Mouse (Mus musculus) MEL-GATA-1-ER (cell line): ENCODE data around the gene Chchd6.

Experiments
- DNase-seq: peaks from one replicate; pipeline ENCODE4 v3.0.0-alpha.2; 2012; ENCODE audit warnings: low read depth; ENCODE audit errors: extremely low read depth

Chchd6 gene

DNA sequence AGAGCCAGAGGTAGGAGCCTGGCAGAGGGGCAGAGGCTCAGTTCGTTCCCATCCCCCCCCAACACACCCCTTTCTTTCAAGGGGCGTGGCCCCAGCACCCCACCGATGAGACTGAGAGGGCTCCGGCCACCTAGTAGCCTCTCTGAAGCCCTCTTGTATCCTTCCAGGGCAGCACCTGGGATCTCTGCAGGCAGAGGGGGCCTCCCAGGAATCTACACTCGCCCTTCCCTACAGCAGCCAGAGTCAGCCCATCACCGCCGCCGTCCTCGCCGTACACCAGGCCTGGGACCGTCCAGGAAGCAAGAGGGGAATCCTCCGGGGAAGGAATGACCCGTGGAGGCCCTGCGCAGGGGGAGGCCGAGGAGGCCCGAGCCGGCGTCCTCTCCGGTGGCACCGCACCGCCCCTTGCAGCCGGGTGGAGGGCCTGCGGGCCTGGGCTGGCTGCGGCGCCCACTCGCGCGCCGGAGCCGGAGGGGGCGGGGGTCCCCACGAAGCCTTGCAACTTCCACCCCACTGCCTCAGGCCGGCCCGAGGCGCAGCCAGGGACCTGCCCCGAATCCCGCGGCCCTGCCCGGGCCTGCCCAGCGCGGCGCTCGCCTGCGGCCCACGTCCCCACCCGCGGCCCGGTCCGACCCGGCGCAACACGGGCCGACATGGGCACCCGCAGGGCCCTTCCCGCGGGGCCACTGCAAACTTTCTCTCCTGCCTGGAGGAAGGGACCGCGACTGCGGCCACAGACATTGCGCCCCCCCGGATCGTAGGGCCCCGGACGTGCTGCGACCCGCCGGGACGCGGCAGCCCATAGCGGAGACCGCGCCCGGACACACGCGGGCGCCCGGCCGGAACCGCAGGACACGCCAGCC, 233.8 kb downstream of the Chchd6 start:
- DNase-seq, result no peak

DNA sequence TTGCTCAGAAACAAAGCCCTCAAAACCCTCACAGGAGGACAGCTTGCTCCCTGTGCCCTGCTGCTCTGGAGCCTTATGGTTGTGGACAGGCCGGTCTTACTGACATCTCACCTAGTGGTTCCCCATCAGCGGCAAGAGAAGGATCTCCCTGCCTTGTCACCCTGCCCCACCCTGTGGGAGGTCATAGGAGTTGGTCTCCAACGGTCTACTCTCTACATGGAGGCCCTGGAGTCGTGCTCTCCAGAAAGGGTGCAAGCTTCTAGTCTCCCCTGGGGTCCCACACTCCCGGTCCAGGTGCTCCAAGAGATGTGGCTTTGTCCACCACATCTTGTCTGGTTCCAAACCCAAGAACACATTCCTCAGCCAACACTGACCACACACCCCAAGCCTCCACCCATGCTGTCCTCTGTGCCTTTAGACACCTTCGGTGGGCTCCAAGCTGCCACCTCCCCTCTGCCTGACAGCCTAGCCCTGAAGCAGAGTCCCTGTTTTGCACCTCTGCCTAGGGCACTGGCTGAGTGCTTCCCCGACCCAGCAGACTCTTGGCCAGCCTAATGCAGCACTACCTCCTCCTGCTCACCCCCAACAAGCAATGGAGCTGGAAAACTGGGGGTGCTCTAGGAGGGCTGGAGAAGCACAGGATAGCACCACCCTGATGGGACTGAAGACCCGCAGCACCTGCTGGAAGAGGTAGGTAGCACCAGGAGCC, 234.6 kb downstream of the Chchd6 start:
- DNase-seq, result no peak

DNA sequence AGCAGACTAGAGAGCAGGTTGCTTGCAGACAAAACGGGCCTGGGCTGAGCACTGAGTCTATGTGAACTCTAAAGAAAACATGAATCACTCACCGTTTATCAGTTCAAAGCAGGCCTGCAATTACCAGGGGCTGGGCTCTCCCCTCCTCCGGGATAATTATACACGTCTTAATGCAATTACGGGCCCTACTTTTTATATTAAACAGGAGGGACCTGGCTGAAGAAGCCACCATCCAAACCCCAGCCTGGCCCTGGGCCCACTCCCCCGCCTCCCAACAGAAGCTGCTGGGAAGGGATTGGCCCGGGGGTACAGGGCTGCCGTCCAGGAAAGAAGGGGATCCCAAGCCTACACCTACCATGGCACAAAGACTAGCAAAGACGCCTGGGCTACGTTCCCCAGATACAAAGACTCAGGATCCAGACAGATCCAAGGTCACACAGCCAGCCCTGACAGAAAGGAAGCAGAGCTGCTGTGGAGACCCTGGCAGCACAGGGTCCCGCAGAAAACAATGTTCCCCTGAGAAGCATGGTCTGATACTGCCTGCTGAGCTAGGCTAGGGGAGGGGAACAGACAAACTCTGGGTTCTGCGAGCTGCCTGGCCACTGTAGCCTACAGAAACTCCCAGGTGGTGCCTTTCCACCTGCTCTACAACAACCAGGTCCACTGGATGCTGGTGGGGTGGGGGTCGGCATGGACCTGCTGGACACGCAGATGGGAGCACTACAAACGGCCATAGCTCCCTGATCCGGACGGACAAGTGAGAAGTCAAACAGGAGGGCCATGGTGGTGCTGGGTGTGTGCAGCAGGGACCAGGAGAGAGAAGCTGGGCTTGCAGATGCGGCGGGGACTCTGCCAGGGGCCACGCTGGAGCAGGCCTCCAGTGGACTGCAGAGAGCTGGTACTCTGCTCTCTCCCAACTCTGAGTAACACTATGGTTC, 235.4 kb downstream of the Chchd6 start:
- no peak for DNase-seq

DNA sequence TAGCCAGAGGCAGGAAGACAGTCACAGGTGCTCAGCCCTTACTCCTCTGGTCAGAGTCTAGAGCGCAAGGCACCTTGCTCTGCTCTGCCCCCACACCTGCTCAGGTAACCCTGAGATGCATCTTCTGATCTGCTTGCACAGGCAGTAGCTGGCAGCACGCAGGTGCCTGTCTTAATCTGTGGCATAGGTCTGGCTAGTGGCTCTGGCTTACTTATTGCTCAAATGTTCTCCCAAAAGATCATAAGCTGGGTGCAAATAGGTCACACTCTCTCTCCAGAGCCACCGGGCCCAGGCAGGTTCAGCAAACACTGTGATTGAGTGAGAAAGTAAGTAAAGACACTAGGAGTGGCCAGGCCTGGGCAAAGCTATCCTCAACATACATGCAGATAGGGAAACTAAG, 236.3 kb downstream of the Chchd6 start:
- no peak for DNase-seq

DNA sequence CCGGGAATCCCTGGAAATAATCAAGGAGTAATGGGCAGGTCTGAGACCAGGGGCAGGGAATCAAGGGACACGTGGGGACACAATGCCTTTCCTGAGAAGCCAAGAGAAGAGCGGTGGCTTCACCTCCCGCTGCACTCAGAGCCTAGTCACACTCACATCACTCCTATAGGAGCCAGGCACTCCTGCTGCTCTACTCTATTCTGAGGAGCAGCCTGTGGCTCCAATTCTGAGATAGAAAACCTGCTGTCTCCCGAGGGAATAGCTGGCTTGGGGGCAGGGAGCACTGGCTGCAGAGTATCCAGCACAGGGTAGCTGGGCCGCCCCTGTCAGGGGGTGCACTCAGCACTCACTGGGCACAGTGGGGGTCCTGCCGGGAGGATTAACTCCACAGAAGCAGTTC, 239.8 kb downstream of the Chchd6 start:
- no peak for DNase-seq

DNA sequence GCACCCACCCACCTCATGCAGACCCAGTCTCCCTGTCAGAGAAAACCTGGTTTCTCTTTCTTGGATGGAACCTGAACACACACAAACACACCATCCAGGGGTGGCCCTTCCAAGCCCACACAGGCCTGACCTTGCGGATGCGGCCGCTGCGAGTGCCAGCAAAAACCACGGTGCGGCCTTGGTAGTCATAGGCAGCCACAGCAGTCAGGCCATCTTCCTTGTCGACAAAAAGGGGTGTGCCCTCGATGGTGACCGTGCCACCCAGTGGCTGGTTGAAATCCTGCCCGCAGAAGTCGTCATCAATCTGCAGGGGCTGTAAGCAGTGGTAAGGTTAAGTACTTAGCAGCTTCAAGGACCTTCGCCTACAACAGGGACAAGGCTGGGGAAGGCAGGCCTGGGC, 240.7 kb downstream of the Chchd6 start:
- DNase-seq, result no peak

DNA sequence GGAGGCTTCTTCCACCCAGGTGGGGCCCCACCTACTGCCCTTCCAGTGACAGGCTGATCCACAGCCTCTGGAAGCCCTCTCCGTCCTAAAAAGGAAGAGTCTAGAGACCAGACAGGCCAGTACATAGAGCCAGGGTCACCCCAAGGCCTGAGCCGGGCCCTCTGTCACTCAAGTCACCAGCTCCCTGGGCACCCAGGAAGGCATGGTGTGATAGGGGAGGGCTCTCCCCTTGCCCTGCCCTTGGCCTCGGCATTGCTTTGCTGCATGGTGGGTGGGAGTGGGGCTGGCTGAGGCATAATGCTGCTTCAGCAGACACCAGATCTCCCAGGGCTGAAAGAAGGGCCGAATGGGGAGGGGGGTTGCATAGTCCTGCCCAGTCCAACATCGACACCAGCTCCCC, 241.4 kb downstream of the Chchd6 start:
- DNase-seq, result no peak

DNA sequence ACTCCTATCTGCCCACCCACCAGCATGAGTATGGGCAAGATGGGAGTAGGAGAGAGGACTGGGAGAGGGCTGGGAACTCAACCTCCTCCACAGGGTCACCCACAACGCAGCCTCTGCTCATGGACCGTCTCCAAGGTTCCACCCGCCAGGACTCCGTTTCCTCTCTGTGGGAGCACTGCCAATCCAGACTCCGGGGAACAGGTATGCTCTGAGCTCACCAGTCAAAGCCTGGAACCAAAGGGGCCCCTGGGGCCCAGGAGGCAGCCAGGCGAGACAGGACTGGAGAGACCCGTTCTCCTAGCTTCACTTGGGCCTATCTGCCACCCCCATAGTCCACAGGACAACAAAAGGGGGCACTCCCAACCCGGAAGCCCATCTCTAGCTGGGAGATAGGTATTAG, 242.4 kb downstream of the Chchd6 start:
- no peak for DNase-seq

DNA sequence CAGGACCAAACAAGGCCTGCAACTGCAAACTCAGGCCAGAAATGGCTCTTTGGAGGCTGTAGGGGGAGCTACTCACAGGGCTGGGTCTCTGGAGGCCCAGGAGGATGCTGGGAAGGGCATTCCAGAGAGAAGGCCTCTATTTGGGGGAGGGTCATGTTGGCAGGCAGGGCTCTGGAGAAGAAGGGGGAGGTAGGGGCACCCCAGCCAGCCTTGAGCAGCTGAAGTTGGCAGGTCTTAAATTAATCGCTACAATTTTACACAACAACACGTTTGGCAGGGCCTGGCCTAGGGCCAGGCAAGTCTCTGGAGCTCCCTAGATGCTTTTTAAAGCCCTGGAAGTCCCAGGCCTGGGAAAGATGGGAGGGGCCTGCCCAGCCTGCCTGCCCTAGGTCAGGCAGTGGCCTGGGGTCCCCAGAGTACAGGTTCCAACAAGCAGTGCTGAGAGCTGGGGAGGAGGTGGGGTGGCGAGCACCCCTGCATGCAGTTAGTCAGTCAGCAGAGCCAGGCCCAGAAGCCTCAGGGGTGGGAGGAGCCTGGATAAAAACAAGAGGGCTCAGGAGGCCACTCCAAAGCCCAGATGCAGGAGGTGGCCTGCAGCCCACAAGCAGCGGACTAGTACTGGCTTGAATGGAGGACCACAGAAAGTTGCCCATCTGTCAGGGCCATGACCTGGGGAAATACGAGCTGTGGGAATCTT, 243.9 kb downstream of the Chchd6 start:
- DNase-seq, result no peak

DNA sequence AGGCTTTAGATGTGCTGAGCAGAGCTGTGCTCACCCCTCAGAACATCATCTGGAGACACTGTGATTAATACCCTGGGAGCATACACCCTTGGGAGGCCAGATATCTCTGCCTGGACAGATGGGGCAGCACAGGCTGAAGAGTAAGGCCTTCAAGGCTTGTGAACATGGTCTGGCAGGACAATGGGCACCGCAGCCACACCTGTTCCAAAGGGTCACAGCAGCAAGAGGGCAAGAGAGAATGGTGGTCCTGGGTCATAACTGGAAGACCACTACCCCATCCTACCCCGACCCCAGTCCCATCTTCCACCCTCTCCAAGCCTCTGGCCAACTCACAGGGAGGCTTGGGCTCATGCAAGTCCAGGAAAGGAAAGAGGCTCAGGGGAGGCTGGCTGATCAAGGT, 244.9 kb downstream of the Chchd6 start:
- no peak for DNase-seq

DNA sequence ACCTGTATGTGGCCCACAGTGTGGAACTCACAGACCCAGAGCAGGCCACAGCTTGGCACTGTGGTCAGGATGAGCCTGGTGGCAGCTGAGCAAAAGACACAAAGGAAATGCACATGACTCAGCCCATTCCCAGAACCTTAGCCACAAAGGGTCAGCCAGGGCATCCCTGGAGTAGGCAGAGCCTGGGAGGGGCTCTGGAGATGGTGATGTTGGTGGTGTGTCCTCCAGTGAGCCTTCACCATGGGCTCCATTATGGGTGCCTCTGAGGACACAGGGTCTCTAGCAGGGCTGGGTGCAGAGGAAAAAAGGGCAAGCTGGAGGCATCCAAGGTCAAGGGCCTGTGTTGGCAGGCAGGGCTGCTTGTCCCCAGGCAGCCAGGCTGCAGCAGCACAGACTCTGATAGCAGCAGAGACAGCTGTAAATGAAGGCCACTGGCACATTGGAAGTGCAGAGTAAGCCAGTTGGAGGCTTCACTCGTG, 245.4 kb downstream of the Chchd6 start:
- DNase-seq, result no peak

DNA sequence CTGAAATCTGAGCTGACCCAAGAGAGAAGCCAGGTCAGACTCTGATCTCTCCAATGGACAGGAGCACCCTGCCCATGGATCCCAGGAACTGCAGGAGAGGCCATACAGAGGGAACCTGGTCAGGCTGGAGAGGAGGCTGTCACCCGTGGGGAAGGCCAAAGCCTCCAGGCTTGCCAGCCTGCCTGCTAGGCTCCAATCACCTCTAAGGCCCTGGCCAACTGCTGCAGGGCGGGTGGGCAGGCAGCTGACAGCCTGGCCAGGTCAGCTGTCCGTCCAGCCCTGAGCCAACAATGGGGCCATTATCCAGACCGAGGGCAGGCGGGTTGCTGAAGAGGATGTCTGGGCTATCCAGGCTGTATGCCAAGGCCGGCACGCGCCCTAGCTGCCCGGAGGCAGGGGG, 247.1 kb downstream of the Chchd6 start:
- no peak for DNase-seq

DNA sequence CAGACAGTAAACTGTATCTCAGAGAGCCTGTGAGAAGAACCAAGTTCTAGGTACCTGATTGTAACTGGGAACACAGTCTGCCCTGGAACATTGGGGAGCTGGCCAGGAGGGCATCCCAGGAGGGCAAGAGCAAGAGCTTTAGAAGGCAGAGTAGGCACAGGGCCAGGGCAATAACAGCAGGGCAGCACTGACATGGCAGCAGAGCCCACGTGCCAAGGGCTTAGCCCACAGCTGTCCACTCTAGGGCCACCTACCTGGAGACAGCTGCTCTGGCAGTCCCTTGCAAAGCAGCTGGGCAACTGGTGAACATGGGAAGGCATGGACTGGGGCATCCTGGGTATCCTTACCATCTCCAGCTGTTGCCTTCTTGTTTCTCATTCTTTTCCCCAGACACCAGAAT, 247.7 kb downstream of the Chchd6 start:
- no peak for DNase-seq

DNA sequence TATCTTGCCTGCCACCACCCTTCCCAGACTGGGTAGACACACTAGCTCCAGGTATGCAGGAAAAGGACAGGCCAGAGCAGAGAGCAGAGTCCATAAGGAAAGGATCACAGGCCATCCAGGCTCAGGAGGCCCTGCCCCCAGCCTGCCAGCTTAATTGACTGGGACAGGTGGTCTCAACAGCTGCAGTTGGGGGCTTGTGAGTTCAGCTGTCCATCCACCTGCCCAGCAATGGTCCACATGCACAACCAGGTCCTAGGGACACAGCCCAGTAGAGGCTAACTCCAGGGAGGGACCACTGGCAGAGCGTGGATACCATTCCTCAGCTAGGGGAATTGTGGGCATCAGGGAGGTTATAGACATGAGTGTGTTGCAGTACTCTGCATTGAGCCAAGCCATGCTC, 249.6 kb downstream of the Chchd6 start:
- no peak for DNase-seq

DNA sequence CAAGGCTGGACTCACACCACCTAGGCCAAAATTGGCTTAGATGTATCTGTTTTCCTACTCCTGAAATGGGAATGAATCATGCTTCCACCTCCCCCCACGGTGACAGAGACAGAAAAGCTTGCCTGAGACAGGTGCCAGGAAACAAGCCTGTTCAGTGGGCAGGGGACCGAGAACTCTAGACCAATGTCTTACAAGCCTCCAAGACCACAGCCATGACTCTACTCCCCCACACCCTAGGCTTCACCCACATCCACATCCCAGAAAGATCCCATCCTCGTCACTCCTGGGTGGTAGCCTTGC, 250.0 kb downstream of the Chchd6 start:
- no peak for DNase-seq

DNA sequence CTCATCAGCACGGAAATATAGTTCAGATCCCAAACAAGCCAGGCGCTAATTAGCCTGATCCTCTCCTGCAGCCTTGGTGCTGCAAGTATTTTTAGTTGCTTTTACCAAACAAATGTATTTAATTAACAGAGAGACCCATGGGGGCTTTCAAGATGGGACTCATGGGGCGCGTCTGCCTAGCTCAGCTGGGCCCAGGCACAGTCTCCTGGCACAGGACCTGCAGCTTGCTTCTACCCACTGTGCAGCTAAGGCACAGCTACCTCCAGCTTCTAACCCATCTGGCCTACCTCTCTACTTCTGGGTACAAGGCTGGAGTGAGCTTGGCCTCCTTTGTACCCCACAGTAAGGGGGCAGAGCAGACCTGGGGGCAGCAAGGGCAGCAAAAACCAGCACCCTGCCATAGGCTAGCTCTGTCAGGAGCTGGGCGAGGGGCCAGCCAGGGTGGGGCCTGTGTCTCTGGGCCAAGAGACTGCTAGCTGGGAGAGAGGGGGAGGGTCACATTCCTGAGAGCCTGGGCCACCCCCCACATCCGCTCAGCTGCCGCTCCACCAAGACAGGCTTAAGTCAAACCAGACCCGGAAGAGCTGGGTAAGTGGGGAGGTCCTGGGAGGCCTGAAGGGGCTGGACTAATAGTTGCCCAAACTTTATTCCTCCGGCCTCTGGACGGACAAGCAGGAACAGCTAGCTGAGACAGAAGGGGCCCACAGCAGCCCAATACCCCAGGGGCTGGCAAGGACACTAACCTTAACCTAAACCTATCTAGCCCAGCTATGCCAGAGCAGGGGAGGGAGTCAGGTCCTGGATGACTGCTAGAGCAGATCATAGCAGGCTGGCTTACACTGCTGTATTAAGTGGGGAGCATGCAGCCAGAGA, 250.6 kb downstream of the Chchd6 start:
- DNase-seq, result no peak

DNA sequence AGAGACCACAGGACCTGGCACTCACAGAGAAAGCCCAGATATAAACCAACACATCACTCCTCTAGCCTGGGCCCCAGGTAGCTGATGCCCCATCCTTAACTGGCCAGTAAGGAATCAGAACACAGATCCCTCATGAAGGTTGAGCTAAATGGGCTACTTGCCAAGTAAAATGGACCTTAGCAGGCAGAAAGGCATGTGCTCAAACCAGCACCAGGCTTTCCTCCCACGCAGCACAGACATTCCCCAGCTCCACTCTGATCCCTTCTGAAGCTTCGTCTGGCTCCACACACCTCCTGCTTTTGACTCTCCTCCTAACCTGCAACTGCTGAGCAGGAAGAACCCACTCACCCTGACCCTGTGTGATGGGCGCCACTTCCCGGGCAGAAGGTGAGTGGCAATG, 253.5 kb downstream of the Chchd6 start:
- DNase-seq, result no peak

DNA sequence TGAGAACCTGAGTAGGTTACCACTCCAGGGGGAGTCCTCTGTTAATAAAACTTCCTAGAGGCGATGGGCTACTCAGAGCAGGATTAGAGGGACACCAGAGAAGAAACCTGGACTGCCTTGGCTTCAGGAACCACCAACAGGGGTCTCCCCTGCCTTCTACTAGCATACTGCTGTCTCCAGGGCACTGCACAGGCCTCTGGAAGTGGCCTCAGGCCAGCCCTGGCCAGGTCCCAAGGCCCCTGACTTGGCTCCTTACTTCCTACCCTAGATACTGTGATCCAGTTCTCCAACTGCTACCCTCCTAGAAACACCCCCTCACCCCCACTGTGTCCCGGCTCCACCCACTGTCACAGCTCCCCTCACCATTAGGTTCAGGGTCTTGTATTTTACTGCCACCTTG, 256.0 kb downstream of the Chchd6 start:
- DNase-seq, result no peak

DNA sequence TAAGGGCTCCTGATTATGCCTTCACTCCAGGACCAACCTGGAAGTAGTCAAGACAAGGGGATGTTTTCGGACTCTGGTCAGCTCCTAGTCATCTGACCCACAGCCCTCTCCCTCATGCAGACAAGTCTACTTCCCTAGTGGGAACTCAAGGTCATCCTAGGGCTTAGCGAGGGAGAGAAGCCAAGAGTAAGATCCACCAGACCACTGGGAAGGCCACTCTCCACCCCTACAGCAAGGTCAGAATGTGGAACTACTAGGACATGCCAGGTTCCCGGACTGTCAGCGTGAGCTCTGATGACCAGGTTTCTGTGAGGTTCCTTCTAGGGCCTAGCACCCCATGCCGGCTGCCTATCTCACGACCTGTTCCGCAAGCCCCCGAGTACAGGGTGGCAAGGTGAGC, 256.7 kb downstream of the Chchd6 start:
- no peak for DNase-seq

DNA sequence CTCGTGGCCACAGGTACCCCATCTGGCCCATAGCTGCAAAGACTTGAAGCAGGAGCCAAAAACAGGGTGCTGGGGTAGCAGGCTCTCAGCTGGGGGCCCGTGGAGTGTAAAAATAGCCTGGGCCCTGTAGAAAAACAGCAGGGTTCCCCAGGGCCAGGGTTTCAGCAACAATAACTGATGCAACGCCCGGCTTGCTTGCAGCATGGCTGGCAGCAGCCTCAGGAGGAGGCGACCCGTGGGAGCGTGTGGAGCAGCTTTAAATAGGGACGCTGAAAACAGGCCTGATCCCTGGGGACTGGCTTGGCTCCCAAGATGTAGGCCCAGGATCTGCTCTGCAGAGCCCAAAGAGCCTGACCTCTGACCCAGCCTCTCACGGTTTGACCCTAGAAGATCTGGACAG, 257.9 kb downstream of the Chchd6 start:
- DNase-seq, result no peak
